Mouse (Mus musculus): ENCODE data around the gene Txn2. TPM values are rescaled to one million over a fixed set of nuclear protein-coding genes. Genes with fewer than 3 reads are reported as not detected.

Txn2 gene
- polyA plus RNA-seq, 1 experiment = 288 TPM

DNA sequence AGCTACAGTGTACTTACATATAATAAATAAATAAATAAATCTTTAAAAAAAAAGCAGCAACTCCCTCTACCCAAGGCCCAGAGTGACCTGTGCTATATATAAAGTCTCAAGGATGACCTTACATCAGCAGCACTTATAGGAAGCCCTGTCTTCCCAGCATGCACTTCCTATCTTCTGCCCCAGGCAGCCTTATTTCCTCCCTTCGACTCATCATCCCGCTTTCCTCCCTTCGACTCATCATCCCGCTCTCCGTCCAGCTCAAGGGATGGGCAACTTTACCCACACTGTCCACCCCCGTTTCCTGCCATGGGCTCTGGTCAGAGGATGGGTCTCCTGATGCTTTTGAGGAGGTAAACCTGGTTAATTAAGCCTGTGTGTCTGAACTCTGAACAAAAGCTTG lies 7.2 kb downstream of the Txn2 start:
- no peak overlapping the region for H3K27ac ChIP-seq (ENCODE audit: control insufficient read depth, insufficient read depth, low read depth, low read length, poor library complexity)
- WGBS = 80% methylated on average over 6 of the region's 6 CpGs

DNA sequence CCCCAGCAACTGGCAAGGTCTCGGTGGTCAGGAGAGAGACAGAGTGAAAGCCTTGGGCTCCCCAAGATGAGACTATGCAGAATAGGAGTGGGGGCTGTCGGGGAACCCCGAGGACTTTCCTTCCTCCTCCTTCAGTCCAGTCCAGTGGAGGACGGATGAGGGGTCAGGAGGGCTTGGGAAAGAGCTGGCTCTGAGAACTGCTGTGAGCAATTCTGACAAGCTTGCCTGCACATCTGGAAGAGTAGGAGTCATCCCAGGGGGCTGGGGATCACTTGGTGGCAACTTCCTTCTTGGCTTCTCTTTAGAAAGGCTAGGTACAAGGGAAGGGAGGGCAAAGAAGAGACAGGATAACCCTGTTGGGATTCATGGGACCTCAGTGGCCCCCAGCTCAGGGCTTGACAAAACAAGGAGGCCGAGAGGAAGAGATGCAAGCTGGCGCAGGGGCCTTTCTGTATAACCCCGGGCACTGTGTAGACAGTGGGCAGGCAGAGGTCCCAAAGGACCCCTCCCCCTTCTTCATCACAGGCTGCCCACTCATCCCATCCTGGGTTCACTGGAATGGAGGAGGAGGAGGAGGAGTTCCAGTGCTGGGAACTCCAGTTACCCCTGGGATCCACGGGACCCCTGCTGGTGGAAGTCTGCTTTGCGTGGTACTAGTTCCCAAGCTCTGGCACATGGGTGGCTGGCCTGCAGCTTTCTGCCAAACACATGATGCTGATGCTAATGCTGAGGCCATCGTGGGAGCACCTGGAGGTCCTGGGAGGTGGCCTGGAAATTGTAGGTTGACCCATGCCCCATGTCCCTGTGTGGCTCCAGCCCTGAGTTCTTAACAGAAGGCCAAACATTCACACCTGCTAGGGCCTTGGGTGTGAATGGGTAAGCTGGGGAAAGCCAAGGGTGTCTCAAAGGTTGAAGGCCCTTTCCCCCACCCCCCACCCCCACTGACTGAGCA lies 8.0 kb downstream of the Txn2 start:
- no peaks in the 10 kb centered on the region; the same call in 1 of the 2 replicates for H3K4me1 ChIP-seq (ENCODE audit: control insufficient read depth, insufficient read depth, low read length)
- H3K27ac ChIP-seq (ENCODE audit: control insufficient read depth, insufficient read depth, low read depth, low read length, poor library complexity) = no peak overlapping the region
- 79% methylated on average over 10 of the region's 10 CpGs for WGBS
- TF ChIP-seq POLR2A (IDR thresholded peaks at IDR 0.05; ENCODE audit: borderline replicate concordance, control insufficient read depth, low read depth, low read length) (no peak), CTCF (IDR thresholded peaks at IDR 0.05; ENCODE audit: control insufficient read depth, insufficient read depth, low read length) (peak; percentile 29; the same call in 1 of the 2 replicates)
- no peak overlapping the region for H3K4me3 ChIP-seq (replicated peaks; ENCODE audit: control insufficient read depth, low read depth, low read length)

More for the DNA sequence above, 7.2 kb downstream of the Txn2 start:
- Histone ChIP-seq H3K4me1 (ENCODE audit: control insufficient read depth, insufficient read depth, low read length) (no peaks in the 10 kb centered on the region; the same call in 1 of the 2 replicates), H3K4me3 (replicated peaks; ENCODE audit: control insufficient read depth, low read depth, low read length) (no peak overlapping the region)
- no peak for TF ChIP-seq CTCF (IDR thresholded peaks at IDR 0.05; ENCODE audit: control insufficient read depth, insufficient read depth, low read length)
- no peak for TF ChIP-seq POLR2A (IDR thresholded peaks at IDR 0.05; ENCODE audit: borderline replicate concordance, control insufficient read depth, low read depth, low read length)

DNA sequence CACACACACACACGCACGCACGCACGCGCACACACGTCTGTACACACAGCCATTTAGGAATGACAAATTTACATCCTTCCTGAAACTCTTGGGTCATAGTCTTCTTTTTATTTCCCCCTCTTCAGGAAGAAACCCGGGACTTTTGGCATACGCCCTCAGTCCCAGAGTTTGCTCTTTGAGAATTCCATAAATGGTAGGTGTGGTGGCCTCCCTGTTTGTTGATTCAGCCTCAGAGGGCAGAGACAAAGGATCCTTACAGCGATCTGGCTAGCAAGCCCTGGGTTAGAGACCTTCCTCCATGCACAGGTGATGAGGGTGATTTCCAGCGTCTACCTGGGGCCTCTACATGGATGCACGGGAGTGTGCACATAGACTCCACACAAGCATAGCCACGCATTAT lies 9.4 kb downstream of the Txn2 start:
- Histone ChIP-seq H3K4me3 (replicated peaks; ENCODE audit: control insufficient read depth, low read depth, low read length) (no peak overlapping the region), H3K4me1 (ENCODE audit: control insufficient read depth, insufficient read depth, low read length) (no peaks in the 10 kb centered on the region), H3K27ac (ENCODE audit: control insufficient read depth, insufficient read depth, low read depth, low read length, poor library complexity) (no peak overlapping the region)
- WGBS = 82% methylated on average over 12 of the region's 12 CpGs
- TF ChIP-seq CTCF (IDR thresholded peaks at IDR 0.05; ENCODE audit: control insufficient read depth, insufficient read depth, low read length) (no peak), POLR2A (IDR thresholded peaks at IDR 0.05; ENCODE audit: borderline replicate concordance, control insufficient read depth, low read depth, low read length) (no peak)

DNA sequence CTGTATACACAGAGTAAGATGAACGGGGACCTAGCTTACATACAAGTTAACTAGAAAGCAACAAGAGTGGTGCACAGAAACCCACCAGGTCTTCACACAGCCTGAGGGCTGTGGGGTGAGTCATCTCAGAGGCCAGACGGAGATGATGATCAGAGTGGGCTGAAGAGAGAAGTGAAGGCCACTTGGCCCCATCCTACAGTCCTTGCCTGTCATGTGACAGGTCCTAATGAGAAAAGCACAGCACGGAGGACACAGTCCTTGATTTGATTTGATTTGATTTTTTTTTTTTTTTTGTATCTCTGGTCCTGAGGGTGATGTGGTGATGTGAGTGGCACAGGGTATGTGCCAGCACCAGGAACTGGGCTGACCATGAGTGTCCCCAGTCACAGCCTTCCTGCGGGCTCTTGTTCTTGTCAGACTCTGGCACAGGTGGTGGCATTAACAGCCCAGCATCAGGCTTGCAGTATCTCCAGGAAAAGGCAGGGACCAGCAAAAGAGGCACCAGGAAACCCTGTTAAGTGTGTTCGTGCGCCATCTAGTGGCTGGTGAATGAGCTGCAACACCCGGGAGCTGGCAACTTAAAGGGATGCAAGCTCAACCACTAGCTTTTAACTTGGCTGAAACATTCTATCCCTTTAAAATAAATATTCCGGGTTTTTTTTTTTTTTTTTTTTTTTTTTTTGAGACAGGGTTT lies 11.8 kb downstream of the Txn2 start:
- no peak overlapping the region for H3K4me3 ChIP-seq (replicated peaks; ENCODE audit: control insufficient read depth, low read depth, low read length)
- H3K4me1 ChIP-seq (ENCODE audit: control insufficient read depth, insufficient read depth, low read length) = no peaks in the 10 kb centered on the region
- TF ChIP-seq POLR2A (IDR thresholded peaks at IDR 0.05; ENCODE audit: borderline replicate concordance, control insufficient read depth, low read depth, low read length) (no peak), CTCF (IDR thresholded peaks at IDR 0.05; ENCODE audit: control insufficient read depth, insufficient read depth, low read length) (peak; percentile 88)
- H3K27ac ChIP-seq (ENCODE audit: control insufficient read depth, insufficient read depth, low read depth, low read length, poor library complexity) = no peak overlapping the region
- 39% methylated on average over 8 of the region's 8 CpGs for WGBS

DNA sequence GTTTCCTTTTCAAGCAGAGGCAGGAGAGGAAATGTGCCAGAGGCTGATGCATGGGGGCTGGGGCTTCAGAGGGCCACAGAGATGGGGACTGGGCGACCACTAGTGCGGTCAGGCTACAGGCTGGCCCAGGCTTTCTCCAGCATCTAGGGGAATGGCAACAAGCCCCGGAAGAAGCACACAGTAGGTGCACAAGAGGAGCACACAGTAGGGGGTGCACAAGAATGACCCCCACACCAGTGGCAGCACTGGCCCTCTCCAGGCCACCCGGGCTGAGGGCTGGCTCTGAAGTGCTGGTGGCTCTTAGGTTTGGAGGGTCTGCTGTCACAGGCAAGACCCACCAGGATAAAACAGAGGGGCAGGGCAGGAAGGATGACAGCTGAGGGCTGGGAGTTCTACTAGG lies 13.5 kb downstream of the Txn2 start:
- no peak overlapping the region for H3K27ac ChIP-seq (ENCODE audit: control insufficient read depth, insufficient read depth, low read depth, low read length, poor library complexity)
- TF ChIP-seq CTCF (IDR thresholded peaks at IDR 0.05; ENCODE audit: control insufficient read depth, insufficient read depth, low read length) = no peak
- TF ChIP-seq POLR2A (IDR thresholded peaks at IDR 0.05; ENCODE audit: borderline replicate concordance, control insufficient read depth, low read depth, low read length) = no peak
- no peak overlapping the region for H3K4me3 ChIP-seq (replicated peaks; ENCODE audit: control insufficient read depth, low read depth, low read length)
- 87% methylated on average over 4 of the region's 4 CpGs for WGBS
- no peaks in the 10 kb centered on the region for H3K4me1 ChIP-seq (ENCODE audit: control insufficient read depth, insufficient read depth, low read length)

DNA sequence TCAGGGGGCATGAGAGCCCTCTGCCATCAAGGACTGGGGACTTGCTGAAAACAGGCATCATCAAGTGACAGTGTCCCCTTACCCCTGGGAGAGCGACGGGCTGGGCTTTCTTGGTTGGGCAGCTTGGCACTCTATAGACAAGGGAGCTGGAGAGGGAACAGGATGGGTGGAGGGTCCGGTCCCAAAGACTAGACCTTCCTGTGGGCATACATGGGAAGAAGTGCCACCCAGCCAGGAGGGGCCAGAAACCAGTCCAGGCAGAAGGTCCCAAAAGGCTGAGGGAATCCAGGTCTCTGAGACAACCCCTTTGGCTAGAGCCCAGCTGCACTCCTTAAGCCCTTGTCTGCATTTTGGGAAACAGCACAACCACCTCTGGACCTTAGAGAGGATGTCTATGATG lies 14.3 kb downstream of the Txn2 start:
- no peak overlapping the region for H3K4me3 ChIP-seq (replicated peaks; ENCODE audit: control insufficient read depth, low read depth, low read length)
- TF ChIP-seq CTCF (IDR thresholded peaks at IDR 0.05; ENCODE audit: control insufficient read depth, insufficient read depth, low read length) = no peak
- TF ChIP-seq POLR2A (IDR thresholded peaks at IDR 0.05; ENCODE audit: borderline replicate concordance, control insufficient read depth, low read depth, low read length) = no peak
- no peaks in the 10 kb centered on the region for H3K4me1 ChIP-seq (ENCODE audit: control insufficient read depth, insufficient read depth, low read length)
- no peak overlapping the region for H3K27ac ChIP-seq (ENCODE audit: control insufficient read depth, insufficient read depth, low read depth, low read length, poor library complexity)
- 95% methylated on average over 3 of the region's 3 CpGs for WGBS

DNA sequence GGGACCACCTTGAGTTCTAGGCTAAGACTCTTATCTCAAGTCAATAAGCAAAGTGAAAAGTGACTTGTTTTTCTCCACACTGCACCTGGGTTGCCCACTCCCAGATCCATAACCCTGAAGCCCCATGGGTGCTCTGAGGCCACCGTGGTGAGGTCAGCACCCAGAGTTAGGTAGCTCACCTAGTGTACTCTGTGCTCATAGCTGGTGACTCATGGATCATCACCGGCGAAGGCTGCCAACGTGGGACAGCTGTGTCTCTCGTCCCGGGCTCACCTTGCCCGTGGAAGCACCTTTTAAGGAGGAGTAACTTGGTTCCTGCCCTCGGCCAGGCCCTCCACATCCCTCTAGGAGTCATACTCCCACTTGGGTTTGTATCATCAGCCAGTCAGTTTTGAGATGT lies 15.8 kb downstream of the Txn2 start:
- 81% methylated on average over 8 of the region's 8 CpGs for WGBS
- TF ChIP-seq CTCF (IDR thresholded peaks at IDR 0.05; ENCODE audit: control insufficient read depth, insufficient read depth, low read length) = no peak
- Histone ChIP-seq H3K4me1 (ENCODE audit: control insufficient read depth, insufficient read depth, low read length) (no peaks in the 10 kb centered on the region), H3K4me3 (replicated peaks; ENCODE audit: control insufficient read depth, low read depth, low read length) (no peak overlapping the region), H3K27ac (ENCODE audit: control insufficient read depth, insufficient read depth, low read depth, low read length, poor library complexity) (no peak overlapping the region)

DNA sequence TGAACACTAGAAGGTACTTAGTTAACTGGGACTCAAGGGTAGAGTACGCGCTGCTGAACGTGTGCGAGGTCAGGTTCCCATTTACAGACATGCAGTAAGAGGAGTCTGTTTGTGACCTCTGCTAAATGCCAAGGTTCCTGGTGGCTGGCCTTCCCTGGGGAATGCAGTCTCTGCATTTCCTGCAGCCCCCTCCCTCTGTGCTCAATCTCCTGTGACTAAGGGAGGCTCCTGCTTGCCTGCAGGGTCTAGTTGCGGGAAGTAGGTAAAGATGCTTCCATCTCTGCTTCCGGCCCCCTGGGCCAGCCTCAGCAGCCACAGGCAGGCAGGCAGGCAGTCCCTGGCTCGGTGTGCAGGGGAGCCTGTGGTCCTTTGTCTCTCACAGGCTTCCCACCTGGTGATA lies 16.2 kb downstream of the Txn2 start:
- 89% methylated on average over 7 of the region's 7 CpGs for WGBS
- H3K4me3 ChIP-seq (replicated peaks; ENCODE audit: control insufficient read depth, low read depth, low read length) = no peak overlapping the region
- TF ChIP-seq POLR2A (IDR thresholded peaks at IDR 0.05; ENCODE audit: borderline replicate concordance, control insufficient read depth, low read depth, low read length) (no peak), CTCF (IDR thresholded peaks at IDR 0.05; ENCODE audit: control insufficient read depth, insufficient read depth, low read length) (no peak)
- no peaks in the 10 kb centered on the region for H3K4me1 ChIP-seq (ENCODE audit: control insufficient read depth, insufficient read depth, low read length)
- H3K27ac ChIP-seq (ENCODE audit: control insufficient read depth, insufficient read depth, low read depth, low read length, poor library complexity) = no peak overlapping the region
